ENCODE assay signal across 26 mouse cellular contexts in genomic region chr13:113101804-113102203, GRCm38 (mm10). TPM values are rescaled to one million over a fixed set of nuclear protein-coding genes. Genes with fewer than 3 reads are reported as not detected.
DNase-seq lines count a peak whose midpoint lies in the region; ATAC-seq lines count a peak whose summit lies in the region.
"Had no signal": no experiment of that assay in that cellular context is flagged by ENCODE, and none has a peak within 500 bp of the region (broad histone marks: within the 10 kb centered on the region; RNA-seq: fewer than 3 reads in every experiment).

No protein-coding gene starts in this region.

- no peaks in the 10 kb centered on the region for H3K27me3 ChIP-seq in forebrain, embryonic 14.5 days (replicated peaks; ENCODE audit: control insufficient read depth, insufficient read depth, low read length)
- no peaks in the 10 kb centered on the region for H3K27me3 ChIP-seq in hindbrain, embryonic 16.5 days (replicated peaks; ENCODE audit: control insufficient read depth, insufficient read depth, low read length)
- H3K27me3 ChIP-seq: embryonic facial prominence, embryonic 13.5 days; forebrain, embryonic 12.5 days; hindbrain, embryonic 12.5 days; intestine, embryonic 15.5 days had no signal

- no peak overlapping the region for H3K4me2 ChIP-seq in forebrain, embryonic 14.5 days (ENCODE audit: low read length)
- H3K4me2 ChIP-seq in hindbrain, embryonic 16.5 days (ENCODE audit: low read length) = no peak overlapping the region
- H3K4me2 ChIP-seq: embryonic facial prominence, embryonic 13.5 days; forebrain, embryonic 12.5 days; hindbrain, embryonic 12.5 days; intestine, embryonic 15.5 days had no signal

- peak; percentile 9 for DNase-seq in CD4-positive, CD25-positive, alpha-beta regulatory T cell, adult 2 months (ENCODE audit: low read depth, low spot score)
- peak; percentile 41 for DNase-seq in thymus, postnatal 0 days (ENCODE audit: low spot score)
- no peak for DNase-seq in thymus, postnatal 14 days
- no peak for DNase-seq in forebrain, embryonic 14.5 days (ENCODE audit: low spot score)
- DNase-seq: adrenal gland, postnatal 10 days; B cell, adult 2 months; cerebellum, adult 11-12 months; cerebellum, adult 9-10 months; cerebellum, postnatal 25 days; forebrain, postnatal 0 days; gastrocnemius, adult 2 months; gastrocnemius, postnatal 25 days; heart, postnatal 10 days; heart, postnatal 4 days had no signal

- no peaks in the 10 kb centered on the region for H3K4me1 ChIP-seq in forebrain, embryonic 14.5 days (ENCODE audit: control insufficient read depth, insufficient read depth, low read length)
- H3K4me1 ChIP-seq in hindbrain, embryonic 16.5 days (ENCODE audit: control insufficient read depth, insufficient read depth, low read depth, low read length) = peaks cover 2% of the 10 kb centered on the region; the same call in 1 of the 2 replicates
- H3K4me1 ChIP-seq: embryonic facial prominence, embryonic 13.5 days; forebrain, embryonic 12.5 days; heart, embryonic 10.5 days; hindbrain, embryonic 12.5 days; intestine, embryonic 15.5 days had no signal

- WGBS in forebrain, embryonic 14.5 days = 77% methylated on average over 10 of the region's 10 CpGs
- 87% methylated on average over 10 of the region's 10 CpGs for WGBS in hindbrain, embryonic 16.5 days

- no peak overlapping the region for H3K9ac ChIP-seq in forebrain, embryonic 14.5 days (ENCODE audit: low read length)
- no peak overlapping the region for H3K9ac ChIP-seq in hindbrain, embryonic 16.5 days (ENCODE audit: low read depth, low read length)
- H3K9ac ChIP-seq: embryonic facial prominence, embryonic 13.5 days; forebrain, embryonic 12.5 days; forebrain, postnatal 0 days; hindbrain, embryonic 12.5 days; intestine, embryonic 15.5 days had no signal

- H3K27ac ChIP-seq in forebrain, embryonic 14.5 days (ENCODE audit: low read depth, low read length) = no peak overlapping the region
- no peak overlapping the region for H3K27ac ChIP-seq in hindbrain, embryonic 16.5 days (ENCODE audit: low read depth, low read length)
- H3K27ac ChIP-seq: embryonic facial prominence, embryonic 13.5 days; forebrain, embryonic 12.5 days; gastrocnemius, adult 2 months; heart, embryonic 10.5 days; hindbrain, embryonic 12.5 days; hindbrain, postnatal 0 days; intestine, embryonic 15.5 days had no signal

- no peaks in the 10 kb centered on the region for H3K9me3 ChIP-seq in forebrain, embryonic 14.5 days (replicated peaks; ENCODE audit: control insufficient read depth, low read length)
- H3K9me3 ChIP-seq in hindbrain, embryonic 16.5 days (ENCODE audit: control insufficient read depth, low read length) = no peaks in the 10 kb centered on the region
- H3K9me3 ChIP-seq: embryonic facial prominence, embryonic 13.5 days; forebrain, embryonic 12.5 days; G1E; heart, embryonic 10.5 days; hindbrain, embryonic 12.5 days; intestine, embryonic 15.5 days had no signal

- no peak overlapping the region for H3K4me3 ChIP-seq in forebrain, embryonic 14.5 days (ENCODE audit: low read depth, low read length)
- H3K4me3 ChIP-seq in hindbrain, embryonic 16.5 days (ENCODE audit: low read length) = no peak overlapping the region
- H3K4me3 ChIP-seq: embryonic facial prominence, embryonic 13.5 days; forebrain, embryonic 12.5 days; gastrocnemius, adult 2 months; heart, embryonic 10.5 days; hindbrain, embryonic 12.5 days; intestine, embryonic 15.5 days had no signal

- H3K36me3 ChIP-seq in forebrain, embryonic 14.5 days (ENCODE audit: control insufficient read depth, insufficient read depth, low read length) = no peaks in the 10 kb centered on the region
- H3K36me3 ChIP-seq in hindbrain, embryonic 16.5 days (ENCODE audit: control insufficient read depth, insufficient read depth, low read length) = no peaks in the 10 kb centered on the region
- H3K36me3 ChIP-seq: embryonic facial prominence, embryonic 13.5 days; forebrain, embryonic 12.5 days; G1E; heart, embryonic 10.5 days; hindbrain, embryonic 12.5 days; intestine, embryonic 15.5 days had no signal

- ATAC-seq in CD4-positive, CD25-positive, alpha-beta regulatory T cell, adult 4 months = no peak
- 0 out of 2 replicates have a peak, but pooled peaks have one; percentile 53 for ATAC-seq in monocyte, adult 5-6 weeks (replicated peaks; ENCODE audit: insufficient number of reproducible peaks, low FRiP score, low TSS enrichment, poor library complexity, severe bottlenecking)
- no peak for ATAC-seq in forebrain, embryonic 14.5 days
- no peak for ATAC-seq in hindbrain, embryonic 16.5 days
- ATAC-seq: forebrain, postnatal 0 days; hindbrain, postnatal 0 days; intestine, embryonic 15.5 days had no signal

RNA-seq across cellular contexts. Expression of gene Gzma, which starts 1.0 kb away (rescaled TPM):
- 1 to 10 TPM; 4.9 to 5.0 TPM for polyA plus RNA-seq in CD4-positive, CD25-positive, alpha-beta regulatory T cell, adult 4 months (2017; shearing (Covaris generic))
- polyA plus RNA-seq in thymus, postnatal 0 days (2015; fragmentation: Nextera tagmentation; extraction: Ambion mirVana) = 334 and 382 TPM in 2 replicates
- total RNA-seq in monocyte, adult 5-6 weeks (2017) = 4,041 to 9,842 TPM (median 4,610 TPM) in 3 replicates
- polyA plus RNA-seq in forebrain, embryonic 14.5 days (2014; fragmentation: Nextera tagmentation; extraction: Ambion mirVana) = not detected in 2 replicates
- polyA plus RNA-seq in hindbrain, embryonic 16.5 days (2015; fragmentation: Nextera tagmentation; extraction: Ambion mirVana) = 0.18 TPM in 1 of 2 replicates, not detected in the other
- total RNA-seq: G1E; gastrocnemius, adult 2 months; gastrocnemius, postnatal 25 days; granulocyte monocyte progenitor cell, adult 5-6 weeks; heart, postnatal 4 days; hindbrain, postnatal 0 days had no signal
- polyA plus RNA-seq: embryonic facial prominence, embryonic 13.5 days; forebrain, embryonic 12.5 days; G1E; heart, embryonic 10.5 days; heart, embryonic 14.5 days; hindbrain, embryonic 12.5 days; hindbrain, postnatal 0 days had no signal

RNA-seq across cellular contexts. Expression of gene Gpx8, which starts 55.6 kb away (rescaled TPM):
- polyA plus RNA-seq in CD4-positive, CD25-positive, alpha-beta regulatory T cell, adult 4 months (2017; shearing (Covaris generic)) = not detected
- 20.6 and 22.4 TPM in 2 replicates for polyA plus RNA-seq in thymus, postnatal 0 days (2015; fragmentation: Nextera tagmentation; extraction: Ambion mirVana)
- 8.4 to 18.8 TPM (median 16.9 TPM) in 3 replicates for total RNA-seq in monocyte, adult 5-6 weeks (2017)
- 57.7 and 59.3 TPM in 2 replicates for polyA plus RNA-seq in forebrain, embryonic 14.5 days (2014; fragmentation: Nextera tagmentation; extraction: Ambion mirVana)
- polyA plus RNA-seq in hindbrain, embryonic 16.5 days (2015; fragmentation: Nextera tagmentation; extraction: Ambion mirVana) = 60.3 and 64.8 TPM in 2 replicates
- total RNA-seq: granulocyte monocyte progenitor cell, adult 5-6 weeks had no signal
- polyA plus RNA-seq: G1E had no signal

Comparison
In these comparisons a context has a peak if more than half of its experiments do, and no peak if none do; other contexts are left out.
1. DNase-seq: peak in CD4-positive, CD25-positive, alpha-beta regulatory T cell, adult 2 months (single experiment) and thymus, postnatal 0 days (single experiment); none in thymus, postnatal 14 days (single experiment) and forebrain, embryonic 14.5 days (single experiment).
2. RNA of gene Gzma, which starts 1.0 kb away (polyA plus RNA-seq): 334 to 382 TPM in thymus, postnatal 0 days; 4.9 to 5.0 TPM in CD4-positive, CD25-positive, alpha-beta regulatory T cell, adult 4 months, 0.18 TPM in hindbrain, embryonic 16.5 days and not detected in forebrain, embryonic 14.5 days; every median in the first group is over 10 times any median in the second.
3. RNA of gene Gpx8, which starts 55.6 kb away (polyA plus RNA-seq): 60.3 to 64.8 TPM in hindbrain, embryonic 16.5 days, 57.7 to 59.3 TPM in forebrain, embryonic 14.5 days and 20.6 to 22.4 TPM in thymus, postnatal 0 days; not detected in CD4-positive, CD25-positive, alpha-beta regulatory T cell, adult 4 months; every median in the first group is over 10 times any median in the second.